Comparison of ENCODE assay signal across 8 mouse cellular contexts in the genomic region with DNA sequence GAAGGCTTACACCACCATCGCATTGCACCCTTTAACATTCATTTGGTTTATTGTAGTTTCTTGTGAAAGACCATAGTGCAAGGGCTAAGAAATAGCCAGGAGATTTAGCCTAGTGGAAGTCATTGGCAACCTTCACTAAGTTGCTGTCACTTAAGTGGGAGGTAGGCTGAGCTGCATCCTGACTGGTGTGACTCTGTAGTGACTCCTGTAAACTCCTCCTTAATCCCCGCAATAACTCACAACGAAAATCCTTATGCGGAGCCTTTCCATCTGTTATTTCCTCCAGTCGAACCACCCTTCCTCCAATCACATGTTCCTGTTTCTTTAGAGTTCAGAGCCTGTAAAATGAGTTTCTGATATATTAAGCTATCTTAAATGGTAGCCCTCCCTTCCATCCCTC. TPM values are rescaled to one million over a fixed set of nuclear protein-coding genes. Genes with fewer than 3 reads are reported as not detected.
A peak's percentile ranks its signal among the peaks of the same experiment; 100 is the strongest.
DNase-seq lines count a peak whose midpoint lies in the region; ATAC-seq and TF ChIP-seq lines count a peak whose summit lies in the region.

No protein-coding gene starts in this region.

- no peak for ATAC-seq in heart, postnatal 0 days (ENCODE audit: insufficient read depth, low read depth)
- peak; percentile 35 for ATAC-seq in liver, postnatal 0 days

- H3K27ac ChIP-seq in layer of hippocampus, adult 2 months: peak overlapping the region; percentile 100
- H3K27ac ChIP-seq in bone marrow macrophage, adult 2 months (ENCODE audit: insufficient read depth, low read depth, low read length): peak overlapping the region; percentile 98
- H3K27ac ChIP-seq in heart, postnatal 0 days (ENCODE audit: low read depth): peak overlapping the region; percentile 99
- H3K27ac ChIP-seq in liver, postnatal 0 days (ENCODE audit: low read depth): peak overlapping the region; percentile 100

- DNase-seq in layer of hippocampus, adult 2 months (ENCODE audit: low spot score in 2 of 2): peak in 1 of 2 experiments; percentile 48
- DNase-seq in layer of hippocampus, postnatal 25 days (ENCODE audit: extremely low spot score in 1 of 2, low spot score in 1 of 2): no peak
- peak; percentile 72 for DNase-seq in heart, postnatal 0 days (ENCODE audit: low spot score)
- no peak for DNase-seq in liver, postnatal 0 days
- DNase-seq in adrenal gland, adult (ENCODE audit: inconsistent age in 2 of 2, low spot score in 1 of 2): no peak
- no peak for DNase-seq in gastrocnemius, postnatal 4 days (ENCODE audit: low spot score in 2 of 2)
- DNase-seq in spleen, postnatal 36 days (ENCODE audit: low spot score in 2 of 2): no peak

- H3K4me3 ChIP-seq in layer of hippocampus, adult 2 months: peak overlapping the region; percentile 77
- H3K4me3 ChIP-seq in bone marrow macrophage, adult 2 months (ENCODE audit: insufficient read depth, low read length): peak overlapping the region; percentile 96
- peak overlapping the region; percentile 99 for H3K4me3 ChIP-seq in heart, postnatal 0 days (ENCODE audit: low read depth, low read length)
- H3K4me3 ChIP-seq in liver, postnatal 0 days (ENCODE audit: low read depth, low read length): peak overlapping the region; percentile 93

- H3K36me3 ChIP-seq in heart, postnatal 0 days (replicated peaks; ENCODE audit: control insufficient read depth, insufficient read depth, low read length): no peaks in the 10 kb centered on the region; the same call in 1 of the 2 replicates
- H3K36me3 ChIP-seq in liver, postnatal 0 days (replicated peaks; ENCODE audit: insufficient read depth, low read length): peaks cover 5% of the 10 kb centered on the region; the same call in 1 of the 2 replicates

- H3K4me1 ChIP-seq in bone marrow macrophage, adult 2 months (ENCODE audit: control insufficient read depth, insufficient read depth, low read length): peaks cover 15% of the 10 kb centered on the region
- peaks cover 8% of the 10 kb centered on the region for H3K4me1 ChIP-seq in heart, postnatal 0 days (ENCODE audit: control insufficient read depth, insufficient read depth)
- H3K4me1 ChIP-seq in liver, postnatal 0 days (ENCODE audit: insufficient read depth): peaks cover 34% of the 10 kb centered on the region

- no peak for TF ChIP-seq POLR2A in bone marrow macrophage, adult 2 months (IDR thresholded peaks at IDR 0.05; ENCODE audit: borderline replicate concordance, low read depth, low read length)

- peak overlapping the region; percentile 91 for H3K4me2 ChIP-seq in heart, postnatal 0 days (ENCODE audit: low read depth, low read length)
- peak overlapping the region; percentile 80 for H3K4me2 ChIP-seq in liver, postnatal 0 days (ENCODE audit: low read depth, low read length)

- WGBS in heart, postnatal 0 days: 13% methylated on average over 5 of the region's 5 CpGs
- WGBS in liver, postnatal 0 days (ENCODE audit: insufficient replicate concordance): 15% methylated on average over 5 of the region's 5 CpGs

- H3K9ac ChIP-seq in heart, postnatal 0 days (replicated peaks; ENCODE audit: low read depth, low read length): peak overlapping the region; percentile 89; the same call in 1 of the 2 replicates
- peak overlapping the region; percentile 93 for H3K9ac ChIP-seq in liver, postnatal 0 days (replicated peaks)

- no peaks in the 10 kb centered on the region for H3K9me3 ChIP-seq in heart, postnatal 0 days (replicated peaks; ENCODE audit: control insufficient read depth, low read length)
- H3K9me3 ChIP-seq in liver, postnatal 0 days (ENCODE audit: low read length): no peaks in the 10 kb centered on the region

- no peak for TF ChIP-seq EP300 in heart, postnatal 0 days (IDR thresholded peaks at IDR 0.05; ENCODE audit: low read depth)
- no peak for TF ChIP-seq EP300 in liver, postnatal 0 days (IDR thresholded peaks at IDR 0.05; ENCODE audit: low read depth)

- TF ChIP-seq CTCF in layer of hippocampus, adult 2 months (conservative IDR thresholded peaks at IDR 0.05): no peak
- no peak for TF ChIP-seq CTCF in bone marrow macrophage, adult 2 months (IDR thresholded peaks at IDR 0.05; ENCODE audit: low read depth, low read length)
- no peak for TF ChIP-seq CTCF in heart, postnatal 0 days (IDR thresholded peaks at IDR 0.05; ENCODE audit: low read depth)
- no peak for TF ChIP-seq CTCF in liver, postnatal 0 days (IDR thresholded peaks at IDR 0.05; ENCODE audit: low read depth)

- H3K27me3 ChIP-seq in heart, postnatal 0 days (ENCODE audit: control insufficient read depth, insufficient read depth, low read length): no peaks in the 10 kb centered on the region
- H3K27me3 ChIP-seq in liver, postnatal 0 days (ENCODE audit: insufficient read depth, low read length): no peaks in the 10 kb centered on the region

RNA-seq across cellular contexts. Expression of a gene that starts 0.5 kb away (rescaled TPM):
- total RNA-seq in layer of hippocampus, adult 2 months (2021): 10 to 100 TPM; 54.4 to 56.8 TPM
- total RNA-seq in layer of hippocampus, postnatal 25 days (2021): 10 to 100 TPM; 53.3 to 54.0 TPM
- polyA plus RNA-seq in bone marrow macrophage, adult 2 months (2012; ENCODE audit: insufficient read depth, insufficient read length, missing spikeins): 26.3 and 32.7 TPM in 2 replicates
- total RNA-seq in heart, postnatal 0 days (2014; rRNA removed; ENCODE audit: low replicate concordance): 48.5 and 50.0 TPM in 2 replicates
- 18.4 and 18.5 TPM in 2 replicates for polyA plus RNA-seq in heart, postnatal 0 days (2015; fragmentation: Nextera tagmentation; extraction: Ambion mirVana)
- polyA plus RNA-seq in liver, postnatal 0 days (2015; fragmentation: Nextera tagmentation; extraction: Ambion mirVana): 15.5 and 17.0 TPM in 2 replicates
- total RNA-seq in gastrocnemius, postnatal 4 days (2021): 10 to 100 TPM; 45.0 to 51.3 TPM
